Mouse (Mus musculus) E14TG2a.4 (cell line): ENCODE data around the gene Tmed3.

Source experiments
- CTCF ChIP-seq: conservative IDR thresholded peaks from 2 replicates; pipeline ENCODE4 v1.5.1; 2014; ENCODE audit warnings: low read length
- NANOG ChIP-seq: IDR thresholded peaks from 2 replicates; pipeline ENCODE4 v1.6.1; 2014; ENCODE audit warnings: borderline replicate concordance, low read length, mixed read lengths
- POU5F1 ChIP-seq: IDR thresholded peaks from 2 replicates; pipeline ENCODE4 v1.6.1; 2014; ENCODE audit warnings: low read length, borderline replicate concordance

GRCm38 (mm10) chr9:89700910-89701457 is 3.9 kb downstream of the Tmed3 start:
- TF ChIP-seq CTCF (no peak), POU5F1 (no peak), NANOG (no peak)
